Mouse (Mus musculus) ovary, postnatal 14 days (tissue): ENCODE measurements around the gene Aspg.
A peak's percentile ranks its signal among the peaks of the same experiment; 100 is the strongest.

ENCODE experiments used
- DNase-seq: peaks from one replicate; pipeline ENCODE4 v3.0.0; 2022; ENCODE audit warnings: low spot score

Gene Aspg

DNA sequence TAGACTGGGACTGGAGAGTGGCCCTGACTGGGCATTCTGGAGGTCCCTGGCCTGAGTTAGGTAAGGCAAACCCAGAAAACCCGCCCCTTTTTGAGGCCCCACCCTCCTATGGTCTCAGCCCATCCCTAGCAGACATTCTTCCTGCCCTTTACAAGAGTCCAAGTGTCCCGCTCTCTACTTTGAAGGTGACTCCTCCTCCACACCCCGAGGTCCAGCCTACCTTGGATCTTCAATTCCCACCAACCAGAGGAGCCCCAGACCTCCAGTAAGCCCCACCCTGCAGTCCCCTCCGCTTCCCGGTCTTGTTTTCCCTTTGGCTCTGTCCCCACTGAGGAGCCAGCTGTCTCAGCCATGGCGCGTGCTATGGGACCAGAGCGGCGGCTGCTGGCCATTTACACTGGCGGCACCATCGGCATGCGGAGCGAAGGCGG, at the start of gene Aspg:
Gene Aspg (plus strand): TSS at position 139 of the 431 bp plus-strand sequence.
- DNase-seq = no peak

- peak; percentile 77 for DNase-seq
Measured at GRCm38 (mm10) chr12:112077651-112078050, 28.8 kb upstream of the Aspg start.

DNA sequence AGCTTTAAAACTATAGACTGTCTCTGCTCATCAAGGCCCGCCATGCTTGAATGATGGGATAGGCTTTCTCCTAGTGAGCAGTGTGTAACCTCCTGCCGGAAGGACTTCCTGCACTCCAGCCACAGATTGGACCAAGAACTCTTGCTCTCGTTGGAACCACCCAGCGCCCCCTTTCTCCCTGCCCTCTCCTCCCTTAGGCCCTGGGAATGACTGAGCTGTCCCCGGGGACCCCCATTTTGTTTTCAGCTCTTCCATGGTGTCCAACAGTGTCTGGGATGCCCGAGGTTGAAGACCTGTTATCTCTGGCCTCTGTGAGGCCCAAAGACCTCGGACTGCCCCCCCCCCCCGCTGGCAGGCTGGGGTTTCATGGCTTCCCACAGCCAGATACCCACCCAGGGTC, 26.6 kb upstream of the Aspg start:
- no peak for DNase-seq

GRCm38 (mm10) chr12:112080911-112081310, 25.6 kb upstream of the Aspg start:
- DNase-seq = no peak

DNA sequence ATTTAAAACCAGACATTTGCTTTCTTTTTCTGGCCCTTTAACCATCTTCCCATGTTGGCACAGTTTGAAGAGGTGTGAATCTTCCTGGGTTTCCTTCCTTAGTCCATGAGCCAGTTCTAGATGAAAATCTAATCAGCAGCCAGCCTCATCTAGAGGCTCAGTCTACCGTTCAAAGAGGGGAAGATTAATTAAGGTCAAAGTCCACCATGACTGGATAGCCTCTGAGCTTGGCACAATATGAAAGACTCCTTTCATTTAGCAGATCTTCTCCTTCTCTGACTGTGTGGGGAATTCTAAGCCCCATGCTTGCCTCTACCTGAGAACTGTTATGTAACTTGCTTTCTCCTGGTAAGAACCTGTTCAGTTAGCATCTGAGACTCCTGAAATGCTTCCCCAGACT, 24.2 kb upstream of the Aspg start:
- DNase-seq = no peak

GRCm38 (mm10) chr12:112086250-112086649, 20.2 kb upstream of the Aspg start:
- no peak for DNase-seq

DNA sequence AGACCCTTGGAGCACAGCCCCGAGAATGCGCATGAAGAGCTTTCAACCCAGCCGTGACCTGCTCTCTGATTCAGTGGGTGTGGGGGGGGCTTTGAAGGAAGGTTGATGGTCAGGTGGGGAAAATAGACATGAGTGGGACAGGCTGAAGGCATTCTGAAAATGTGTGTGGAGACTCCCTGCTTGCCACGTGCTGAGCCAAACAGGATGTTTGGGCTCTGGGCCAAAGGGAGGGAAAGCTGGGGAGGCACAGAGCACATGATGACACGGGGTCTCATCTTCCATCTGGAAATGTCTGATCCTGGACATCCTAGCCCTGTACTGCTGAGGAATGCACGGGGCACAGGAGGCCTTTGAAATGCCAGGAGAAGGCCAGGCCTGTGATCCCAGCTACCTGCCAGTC, 19.8 kb upstream of the Aspg start:
- peak; percentile 16 for DNase-seq

DNA sequence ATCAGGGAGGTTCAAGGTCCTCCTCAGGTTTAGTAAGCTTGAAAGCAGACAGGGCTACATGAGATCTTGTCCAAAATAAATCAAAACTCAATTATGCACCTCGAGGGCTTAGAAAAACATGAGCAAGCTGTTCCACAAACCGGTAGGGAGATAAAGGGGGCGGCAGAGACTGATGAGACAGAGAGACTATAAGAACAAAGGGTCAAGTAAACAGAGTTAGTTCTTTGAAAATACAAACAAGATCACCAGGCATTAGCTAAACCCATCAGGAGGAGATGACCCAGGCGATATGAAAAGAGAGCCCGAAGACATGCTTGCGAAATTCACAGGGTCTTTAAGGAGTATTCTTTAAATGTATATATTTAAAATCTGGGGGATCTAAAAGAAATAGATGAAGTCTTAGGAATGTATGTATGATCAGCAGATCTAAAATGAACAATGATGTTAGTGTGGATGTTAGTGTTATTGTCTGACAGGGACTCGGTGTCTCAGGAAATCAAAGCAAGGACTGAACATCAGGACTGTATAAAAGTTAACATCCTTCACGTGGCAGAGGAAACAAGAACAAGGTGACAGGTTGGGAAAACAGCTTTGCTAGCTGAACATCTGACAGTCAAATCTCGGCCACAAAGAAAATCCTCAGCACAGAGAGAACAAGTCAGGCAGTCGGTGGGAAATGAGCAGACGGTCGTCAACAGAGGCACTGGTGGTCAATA, 17.7 kb upstream of the Aspg start:
- DNase-seq = no peak

DNA sequence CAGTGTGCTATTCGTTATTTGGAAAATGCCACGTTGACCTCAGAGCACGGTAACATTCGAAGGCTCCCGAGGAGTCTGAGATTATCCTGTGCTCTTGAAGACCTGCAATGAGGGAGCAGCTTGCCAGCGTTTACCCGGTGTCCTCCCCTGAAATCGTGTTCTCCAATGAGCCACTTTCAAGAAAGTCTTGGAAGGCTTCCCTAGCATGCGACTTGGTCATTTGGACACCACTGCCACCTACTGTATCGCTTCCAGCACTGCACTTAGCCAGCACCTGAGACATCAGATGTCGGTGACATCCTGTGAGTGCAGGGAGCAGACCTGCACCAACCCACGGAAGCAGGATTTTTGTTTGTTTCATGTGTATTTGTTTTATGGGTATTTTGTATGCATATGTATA, 15.4 kb upstream of the Aspg start:
- DNase-seq = peak; percentile 63

- no peak for DNase-seq
Measured at GRCm38 (mm10) chr12:112094261-112094880, 12.1 kb upstream of the Aspg start.

DNA sequence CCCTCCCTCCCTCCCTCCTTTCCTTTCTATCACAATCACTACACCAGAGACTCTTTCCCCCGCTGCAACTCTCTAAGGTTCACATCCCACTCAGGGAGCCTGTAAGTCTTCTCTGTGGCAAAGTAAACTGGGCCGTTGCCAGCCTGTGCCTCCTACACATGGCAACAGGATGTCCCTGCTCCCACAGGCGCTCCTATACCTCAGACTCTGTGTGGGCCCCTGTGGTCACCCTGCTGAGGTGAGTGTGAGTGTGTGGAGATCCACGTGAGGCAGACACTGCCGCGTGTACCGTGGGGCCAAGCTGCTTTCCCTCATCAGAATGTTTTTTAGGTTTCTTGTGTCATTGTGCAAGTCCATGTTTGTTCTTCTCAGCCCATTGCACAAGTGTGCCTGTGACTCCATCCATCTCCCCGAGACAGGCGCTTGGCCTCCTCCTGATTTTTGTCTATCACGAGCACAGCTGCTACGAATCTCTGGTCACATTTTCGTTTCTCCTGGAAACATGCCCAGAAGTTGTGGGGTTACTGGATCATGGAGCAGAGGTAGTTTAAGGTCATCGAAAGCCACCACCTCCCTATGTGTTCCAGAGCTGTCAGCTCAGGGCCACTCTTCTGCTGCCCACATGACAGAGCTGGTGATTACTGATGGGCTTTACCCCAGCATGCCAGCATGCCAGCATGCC, 10.3 kb upstream of the Aspg start:
- peak; percentile 46 for DNase-seq

DNA sequence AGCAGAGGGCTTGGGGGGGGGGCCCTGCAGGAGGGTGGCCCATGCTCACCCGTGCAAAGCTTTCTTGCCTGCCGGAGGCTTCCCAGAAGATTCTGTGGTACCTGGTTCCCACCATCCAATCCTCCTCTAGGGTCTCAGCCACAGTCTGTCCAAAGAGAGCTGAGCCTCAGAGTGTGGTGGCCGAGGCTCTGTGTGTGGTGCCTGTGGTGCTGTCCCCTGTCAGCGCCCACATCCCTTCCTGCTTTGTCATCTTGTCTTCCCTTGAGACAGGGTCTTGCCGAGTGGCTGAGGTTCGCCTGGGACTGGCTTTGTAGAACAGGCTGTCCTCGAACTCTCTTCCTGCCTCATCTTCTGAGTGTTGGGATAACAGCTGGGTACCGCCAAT, 9.8 kb upstream of the Aspg start:
- DNase-seq = no peak

DNA sequence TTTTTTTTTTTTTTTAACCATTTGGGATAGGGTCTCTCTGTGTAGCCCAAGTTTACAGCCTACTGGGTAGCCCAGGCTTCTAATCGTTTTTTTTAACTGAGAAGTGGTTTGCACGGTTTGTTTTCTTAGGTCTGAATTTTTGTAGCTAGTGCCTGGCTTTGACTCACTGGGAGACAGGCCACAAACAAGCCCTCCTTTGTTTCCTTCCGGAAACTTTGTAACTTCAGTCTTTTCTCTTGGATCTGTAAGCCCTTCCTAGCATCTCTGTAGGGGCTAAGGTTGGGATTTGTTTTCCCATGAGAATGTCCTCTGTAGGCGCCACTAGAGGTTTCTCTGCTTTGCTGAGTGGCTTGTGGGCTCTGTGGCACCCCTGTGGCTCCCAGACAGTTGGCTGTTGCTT, 6.4 kb upstream of the Aspg start:
- no peak for DNase-seq

DNA sequence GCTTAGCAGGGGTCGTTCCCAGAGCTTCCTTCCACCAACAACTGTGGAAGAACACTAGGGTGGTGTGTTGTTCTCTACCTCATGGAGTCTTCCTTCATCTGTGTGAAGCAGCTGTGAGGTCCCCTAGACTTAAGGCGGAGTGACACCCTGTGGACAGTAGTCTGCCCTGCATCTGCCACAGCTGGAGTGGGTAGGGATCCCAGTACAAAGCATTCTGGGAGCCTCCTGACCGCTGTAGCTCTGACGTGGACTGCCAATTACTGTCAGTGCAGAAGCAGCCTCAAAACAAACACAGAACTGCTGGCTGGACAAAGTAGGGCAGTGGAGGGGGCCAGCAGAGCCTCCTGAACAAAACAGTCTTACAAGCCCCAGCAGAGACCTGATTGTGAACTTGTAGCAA, 5.4 kb upstream of the Aspg start:
- no peak for DNase-seq

DNA sequence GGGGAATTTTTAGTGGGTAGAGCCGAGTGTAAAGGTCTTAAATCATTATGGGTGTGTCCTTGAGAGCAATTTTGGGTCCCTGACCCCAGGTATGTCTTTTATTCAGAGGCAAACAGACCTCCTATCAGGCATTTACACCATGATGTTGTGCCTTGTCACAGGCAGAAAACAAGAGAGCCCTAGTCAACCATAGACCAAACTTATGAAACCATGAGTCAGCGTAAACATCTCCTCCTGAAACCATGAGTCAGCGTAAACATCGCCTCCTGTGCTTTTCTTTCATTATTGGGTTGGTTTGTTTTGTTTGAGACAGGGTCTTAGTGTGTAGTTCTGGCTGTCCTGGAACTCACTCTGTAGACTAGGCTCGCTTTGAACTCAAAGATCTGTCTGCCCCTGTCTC, 3.3 kb upstream of the Aspg start:
- DNase-seq = no peak

- DNase-seq = no peak
Measured at GRCm38 (mm10) chr12:112104890-112105289, 1.6 kb upstream of the Aspg start.

- DNase-seq = no peak
Measured at GRCm38 (mm10) chr12:112107685-112108084, 1.2 kb downstream of the Aspg start.

DNA sequence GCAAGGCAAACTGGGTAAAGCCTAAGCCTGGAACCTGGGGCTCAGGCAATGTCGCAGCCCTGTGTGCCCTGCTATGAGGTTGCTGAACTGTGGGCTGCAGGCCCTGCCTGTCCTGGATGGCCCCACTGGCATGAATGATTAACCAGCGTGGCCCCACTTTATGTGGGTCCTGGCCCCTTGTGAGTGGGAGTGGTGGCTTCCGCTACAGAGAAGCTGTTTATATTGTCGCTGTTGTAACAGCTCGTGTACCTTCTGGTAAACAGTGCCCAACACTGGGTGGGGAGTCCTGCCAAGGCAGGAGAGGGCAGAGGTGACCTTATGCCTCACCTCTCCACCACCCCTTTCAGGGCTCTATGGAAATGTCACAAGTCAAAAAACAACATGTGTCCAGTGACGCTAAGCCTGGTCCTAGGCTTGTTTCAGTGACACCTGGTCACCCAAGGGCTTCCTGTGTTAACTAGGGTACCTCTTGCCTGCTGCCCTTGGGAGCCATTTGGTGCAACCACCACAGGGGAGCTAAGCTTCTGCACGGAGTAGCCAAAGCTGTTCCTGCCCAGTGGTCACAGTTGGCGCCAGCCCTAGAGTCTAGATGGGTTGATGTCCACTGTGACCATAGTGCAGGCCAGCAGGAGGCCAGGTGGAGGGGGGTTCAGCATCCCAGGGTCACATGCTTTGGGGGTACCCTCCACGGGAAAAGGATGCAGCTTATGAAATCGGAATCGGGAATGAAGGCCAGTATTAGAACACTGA, 2.4 kb downstream of the Aspg start:
- DNase-seq = no peak

DNA sequence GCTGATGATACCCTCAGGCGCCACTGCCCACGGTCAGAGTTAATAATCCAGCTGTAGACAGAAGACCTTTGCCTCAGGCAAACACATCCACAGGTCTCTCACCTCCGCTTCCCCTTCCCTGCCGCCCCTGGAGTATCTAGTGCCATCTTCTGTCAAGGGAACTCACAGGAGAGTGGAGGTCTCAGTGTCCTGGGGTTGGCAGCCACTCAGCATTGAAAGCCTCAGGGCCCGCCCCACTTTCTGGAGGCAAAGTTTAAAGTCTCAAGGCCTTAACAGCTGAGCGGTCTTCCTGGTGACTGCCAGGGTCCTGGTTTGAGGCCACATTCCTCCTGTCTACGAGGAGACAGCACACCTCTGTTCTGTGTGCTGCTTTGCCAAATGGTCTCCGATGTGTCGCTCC, 3.2 kb downstream of the Aspg start:
- DNase-seq = no peak

GRCm38 (mm10) chr12:112111323-112111722, 4.8 kb downstream of the Aspg start:
- no peak for DNase-seq

- DNase-seq = no peak
Measured at GRCm38 (mm10) chr12:112112235-112112634, 5.8 kb downstream of the Aspg start.

DNA sequence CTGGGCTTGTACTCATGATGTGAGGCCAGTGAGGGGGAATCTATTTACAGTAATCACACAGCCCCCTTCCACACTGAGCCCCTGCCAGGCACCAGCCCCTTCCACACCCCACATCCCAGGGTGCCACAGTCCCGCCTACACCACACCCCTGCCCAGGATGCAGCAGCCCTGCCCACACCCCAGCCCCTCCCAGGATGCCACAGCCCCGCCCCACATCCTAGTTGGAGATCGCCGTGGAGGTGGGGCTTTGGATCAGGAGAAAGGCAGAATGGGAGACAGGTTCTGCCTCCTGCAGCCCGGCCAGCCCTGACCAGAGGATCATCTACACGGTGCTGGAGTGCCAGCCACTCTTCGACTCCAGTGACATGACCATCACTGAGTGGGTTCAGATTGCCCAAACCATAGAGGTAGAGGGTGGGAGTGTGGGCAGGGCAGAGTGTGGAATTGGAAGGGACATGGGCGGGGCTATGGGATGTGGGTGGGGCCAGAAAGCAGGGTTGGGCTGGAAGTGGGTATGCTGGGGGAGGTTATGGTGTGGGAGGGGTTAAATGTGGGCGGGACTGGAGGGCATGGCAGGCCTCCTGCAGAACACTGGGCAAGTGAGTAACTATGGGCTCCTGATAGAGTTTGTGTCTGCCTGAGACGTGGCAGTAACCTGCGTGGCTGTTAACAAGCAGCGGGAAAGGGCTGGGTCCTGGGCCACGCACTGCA, 6.4 kb downstream of the Aspg start:
- no peak for DNase-seq
